25 mouse cellular contexts compared by ENCODE assay signal in the genomic region with DNA sequence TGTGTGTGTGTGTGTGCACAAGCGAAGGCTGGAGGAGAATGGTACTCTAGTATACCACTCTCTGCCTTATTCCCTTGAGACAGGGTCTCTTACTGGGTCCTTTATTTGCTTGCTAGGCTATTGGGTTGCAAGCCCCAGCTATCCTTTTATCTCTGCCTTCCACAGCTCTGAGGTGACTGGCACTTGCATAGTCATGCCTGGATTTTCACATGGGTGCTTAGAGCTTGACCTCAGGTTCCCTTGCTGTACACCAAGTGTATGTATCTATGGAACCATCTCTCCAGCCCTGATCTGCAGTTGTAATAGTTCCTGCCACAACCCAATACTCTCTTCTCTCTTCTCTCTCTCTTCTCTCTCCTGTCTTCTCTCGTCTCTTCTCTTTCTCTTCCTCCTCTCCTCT.
A peak's percentile ranks its signal among the peaks of the same experiment; 100 is the strongest.
DNase-seq lines count a peak whose midpoint lies in the region; ATAC-seq and TF ChIP-seq lines count a peak whose summit lies in the region.
"Had no signal": no experiment of that assay in that cellular context is flagged by ENCODE, and none has a peak within 500 bp of the region (broad histone marks: within the 10 kb centered on the region; RNA-seq: fewer than 3 reads in every experiment).

No protein-coding gene starts in this region.

- peak; percentile 54 for DNase-seq in heart, adult 11 months
- DNase-seq in heart, postnatal 36 days = no peak
- DNase-seq in stomach, postnatal 0 days (ENCODE audit: low spot score) = no peak
- DNase-seq in urinary bladder, postnatal 10 days (ENCODE audit: low spot score) = no peak
- DNase-seq: adrenal gland, adult 8-10 months; adrenal gland, postnatal 14 days; adrenal gland, postnatal 36 days; B cell, adult 2 months; cerebellum, adult 11-12 months; cerebellum, adult 2 months; cerebellum, adult 9-10 months; cerebellum, postnatal 10 days; cerebellum, postnatal 25 days; embryo, embryonic 11 days; forebrain, postnatal 0 days had no signal

- H3K27me3 ChIP-seq in stomach, postnatal 0 days (ENCODE audit: control insufficient read depth, insufficient read depth, low read length) = no peaks in the 10 kb centered on the region
- H3K27me3 ChIP-seq: CH12.LX; embryonic facial prominence, embryonic 13.5 days; embryonic facial prominence, embryonic 15.5 days; forebrain, embryonic 13.5 days; forebrain, embryonic 15.5 days; Patski had no signal

- no peak for TF ChIP-seq EP300 in stomach, postnatal 0 days (optimal IDR thresholded peaks at IDR 0.05)

- no peak overlapping the region for H3K9ac ChIP-seq in stomach, postnatal 0 days (ENCODE audit: low read length)
- H3K9ac ChIP-seq: embryonic facial prominence, embryonic 13.5 days; embryonic facial prominence, embryonic 15.5 days; forebrain, embryonic 13.5 days; forebrain, embryonic 15.5 days; forebrain, postnatal 0 days had no signal

- no peaks in the 10 kb centered on the region for H3K36me3 ChIP-seq in stomach, postnatal 0 days (ENCODE audit: control insufficient read depth, insufficient read depth, low read length)
- H3K36me3 ChIP-seq: embryonic facial prominence, embryonic 13.5 days; embryonic facial prominence, embryonic 15.5 days; forebrain, embryonic 15.5 days; G1E had no signal

- no peaks in the 10 kb centered on the region for H3K9me3 ChIP-seq in stomach, postnatal 0 days (ENCODE audit: control insufficient read depth, low read length)
- H3K9me3 ChIP-seq: embryonic facial prominence, embryonic 13.5 days; embryonic facial prominence, embryonic 15.5 days; forebrain, embryonic 13.5 days; forebrain, embryonic 15.5 days had no signal

- no peak overlapping the region for H3K27ac ChIP-seq in stomach, postnatal 0 days (replicated peaks)
- H3K27ac ChIP-seq: embryonic facial prominence, embryonic 13.5 days; forebrain, embryonic 13.5 days; forebrain, embryonic 15.5 days had no signal

- intact Hi-C loops in heart, postnatal 36 days (cut with DNase I) = no loop called here

- no peak for TF ChIP-seq CTCF in stomach, postnatal 0 days (IDR thresholded peaks at IDR 0.05; ENCODE audit: low read depth)

- peak; percentile 69 for ATAC-seq in megakaryocyte progenitor cell, adult 5-6 weeks (replicated peaks; ENCODE audit: poor library complexity)
- ATAC-seq in stomach, postnatal 0 days (ENCODE audit: low FRiP score, low TSS enrichment) = no peak
- ATAC-seq: activated CD4-positive, CD25-positive, alpha-beta regulatory T cell, adult 4 months; CD4-positive, CD25-positive, alpha-beta regulatory T cell, adult 4 months; forebrain, embryonic 13.5 days; forebrain, embryonic 15.5 days; forebrain, postnatal 0 days; Patski had no signal

- no peaks in the 10 kb centered on the region for H3K4me1 ChIP-seq in stomach, postnatal 0 days (replicated peaks; ENCODE audit: control insufficient read depth, insufficient read depth)
- H3K4me1 ChIP-seq: forebrain, embryonic 13.5 days; forebrain, embryonic 15.5 days had no signal

- no peak overlapping the region for H3K4me3 ChIP-seq in stomach, postnatal 0 days (ENCODE audit: low read depth, low read length)
- H3K4me3 ChIP-seq: embryonic facial prominence, embryonic 13.5 days; embryonic facial prominence, embryonic 15.5 days; forebrain, embryonic 13.5 days; forebrain, embryonic 15.5 days had no signal

- 79% methylated on average over 2 of the region's 2 CpGs for WGBS in stomach, postnatal 0 days

- H3K4me2 ChIP-seq in stomach, postnatal 0 days (replicated peaks; ENCODE audit: low read depth) = no peak overlapping the region
- H3K4me2 ChIP-seq: embryonic facial prominence, embryonic 13.5 days; embryonic facial prominence, embryonic 15.5 days; forebrain, embryonic 13.5 days; forebrain, embryonic 15.5 days had no signal
